Mouse (Mus musculus): Measurements from ENCODE around the gene Gm47841. TPM values are rescaled to one million over a fixed set of nuclear protein-coding genes. Genes with fewer than 3 reads are reported as not detected.

Gene Gm47841
- total and polyA plus RNA-seq, 3 experiments, result not detected

GRCm38 (mm10) chr15:101081035-101081548 is 33.9 kb upstream of the Gm47841 start:
- Histone ChIP-seq H3K4me1 (ENCODE audit: control insufficient read depth in 1 of 2, insufficient read depth in 2 of 2, low read length in 2 of 2) (no peaks in the 10 kb centered on the region), H3K9me3 (replicated peaks; ENCODE audit: insufficient read depth, low read length) (no peaks in the 10 kb centered on the region)

DNA sequence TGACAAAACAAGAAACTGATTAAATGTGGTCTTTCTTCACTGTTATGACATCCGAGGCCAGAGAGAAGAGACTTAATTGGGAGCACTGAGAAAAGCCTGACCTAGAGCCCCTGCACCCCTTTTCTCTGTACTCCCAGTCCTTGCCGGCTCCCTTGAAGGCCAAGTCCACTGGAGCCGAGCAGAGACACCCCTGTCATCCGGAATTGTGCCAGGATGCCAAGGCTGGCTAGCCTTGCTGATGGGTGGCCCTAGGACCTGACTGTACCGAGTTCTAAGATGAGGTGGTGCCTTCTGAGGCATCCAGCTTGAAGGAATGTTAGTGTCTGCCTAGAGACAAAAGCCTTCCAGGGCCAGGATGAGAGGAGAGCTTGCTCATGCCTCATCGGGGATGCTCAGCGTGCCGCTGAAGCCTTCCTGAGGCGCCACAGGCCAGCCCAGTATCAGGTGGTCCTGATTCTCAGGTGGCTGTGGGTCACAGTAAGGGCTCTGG is 32.9 kb upstream of the Gm47841 start:
- peaks cover 1 to 2% of the 10 kb centered on the region in 2 experiments; a peak in 2 of 4 replicates for H3K27me3 ChIP-seq (ENCODE audit: control insufficient read depth in 1 of 2, insufficient read depth in 2 of 2, low read length in 2 of 2)
- no peaks in the 10 kb centered on the region for H3K36me3 ChIP-seq (ENCODE audit: control insufficient read depth in 1 of 2, insufficient read depth in 2 of 2, low read length in 2 of 2)
- H3K27ac ChIP-seq (ENCODE audit: control insufficient read depth, low read depth, low read length), result no peak overlapping the region
- H3K79me2 ChIP-seq (ENCODE audit: control insufficient read depth, insufficient read depth, low read length, poor library complexity), result no peaks in the 10 kb centered on the region
- H3K4me3 ChIP-seq (ENCODE audit: control insufficient read depth in 1 of 2, insufficient read depth in 1 of 2, low read depth in 2 of 2, low read length in 2 of 2), result no peak overlapping the region
- H3K9ac ChIP-seq (ENCODE audit: control insufficient read depth, low read depth, low read length, poor library complexity, severe bottlenecking), result no peak overlapping the region
- no peaks in the 10 kb centered on the region for H3K9me3 ChIP-seq (replicated peaks; ENCODE audit: insufficient read depth, low read length)
- TF ChIP-seq E2F4 (IDR thresholded peaks at IDR 0.05; ENCODE audit: borderline replicate concordance, low read depth, low read length) (no peak), USF2 (IDR thresholded peaks at IDR 0.05; ENCODE audit: borderline replicate concordance in 1 of 2, insufficient read depth in 1 of 2, low read depth in 1 of 2, low read length in 2 of 2) (no peak), GATA1 (IDR thresholded peaks at IDR 0.05; ENCODE audit: low read depth, low read length) (no peak), CHD2 (IDR thresholded peaks at IDR 0.05; ENCODE audit: low read length) (no peak), KAT2A (conservative IDR thresholded peaks at IDR 0.05; ENCODE audit: low read depth, low read length) (no peak), GABPA (IDR thresholded peaks at IDR 0.05; ENCODE audit: low read depth, low read length) (no peak), TCF12 (IDR thresholded peaks at IDR 0.05; ENCODE audit: low read depth, low read length) (no peak), USF1 (IDR thresholded peaks at IDR 0.05; ENCODE audit: low read depth, low read length) (no peak), TBP (IDR thresholded peaks at IDR 0.05; ENCODE audit: low read depth, low read length) (no peak), RAD21 (IDR thresholded peaks at IDR 0.05; ENCODE audit: low read depth, low read length) (no peak)
- no peak for DNase-seq (ENCODE audit: low read depth, low spot score)
- H3K4me1 ChIP-seq (ENCODE audit: control insufficient read depth in 1 of 2, insufficient read depth in 2 of 2, low read length in 2 of 2), result no peaks in the 10 kb centered on the region

More at GRCm38 (mm10) chr15:101081035-101081548, 33.9 kb upstream of the Gm47841 start:
- no peak overlapping the region for H3K4me3 ChIP-seq (ENCODE audit: control insufficient read depth in 1 of 2, insufficient read depth in 1 of 2, low read depth in 2 of 2, low read length in 2 of 2)
- no peaks in the 10 kb centered on the region for H3K79me2 ChIP-seq (ENCODE audit: control insufficient read depth, insufficient read depth, low read length, poor library complexity)
- TF ChIP-seq KAT2A (conservative IDR thresholded peaks at IDR 0.05; ENCODE audit: low read depth, low read length) (no peak), CTCF (IDR thresholded peaks at IDR 0.05 in 2 of 3, conservative IDR thresholded peaks at IDR 0.05 in 1 of 3; ENCODE audit: control insufficient read depth in 1 of 3, insufficient read depth in 1 of 3, low read depth in 2 of 3, low read length in 3 of 3, poor library complexity in 1 of 3, severe bottlenecking in 1 of 3) (no peak), ZC3H11A (IDR thresholded peaks at IDR 0.05; ENCODE audit: low read depth, low read length) (no peak), ZKSCAN1 (IDR thresholded peaks at IDR 0.05; ENCODE audit: low read depth, low read length) (no peak), E2F4 (IDR thresholded peaks at IDR 0.05; ENCODE audit: borderline replicate concordance, low read depth, low read length) (no peak), ZMIZ1 (IDR thresholded peaks at IDR 0.05; ENCODE audit: low read depth, low read length) (no peak), TCF12 (IDR thresholded peaks at IDR 0.05; ENCODE audit: low read depth, low read length) (no peak), ELF1 (IDR thresholded peaks at IDR 0.05; ENCODE audit: low read depth, low read length) (no peak), POLR2AphosphoS5 (IDR thresholded peaks at IDR 0.05; ENCODE audit: borderline replicate concordance, low read depth, low read length) (no peak)
- H3K27ac ChIP-seq (ENCODE audit: control insufficient read depth, low read depth, low read length), result no peak overlapping the region
- H3K9ac ChIP-seq (ENCODE audit: control insufficient read depth, low read depth, low read length, poor library complexity, severe bottlenecking), result no peak overlapping the region
- H3K36me3 ChIP-seq (ENCODE audit: control insufficient read depth in 1 of 2, insufficient read depth in 2 of 2, low read length in 2 of 2), result no peaks in the 10 kb centered on the region
- DNase-seq (ENCODE audit: low read depth, low spot score), result no peak
- peaks cover 1 to 2% of the 10 kb centered on the region in 2 experiments; a peak in 2 of 4 replicates for H3K27me3 ChIP-seq (ENCODE audit: control insufficient read depth in 1 of 2, insufficient read depth in 2 of 2, low read length in 2 of 2)
